Mouse (Mus musculus) liver, adult 2 months (tissue): Measurements from ENCODE around the gene Ift22. TPM values are rescaled to one million over a fixed set of nuclear protein-coding genes. Genes with fewer than 3 reads are reported as not detected.
"Not testable (repeated sequence)": the region's sequence is repeated elsewhere in the genome, so short reads cannot be mapped to it uniquely, and the experiment has no call there.

Experiments used
- DNase-seq: peaks from one replicate; pipeline ENCODE4 v3.0.0-alpha.2; 2011; ENCODE audit warnings: low read depth, low spot score; ENCODE audit errors: extremely low read depth
- H3K27ac ChIP-seq: fragments of 200-500 bp; replicated peaks from 2 replicates; pipeline ENCODE4 v1.5.1; 2012; ENCODE audit warnings: low read depth, mild to moderate bottlenecking, control low read depth, inconsistent platforms, low read length; ENCODE audit not compliant: insufficient read depth
- H3K27me3 ChIP-seq: fragments of 200-500 bp; 2 replicates; pipeline ENCODE4 v1.6.1; 2012; ENCODE audit warnings: mild to moderate bottlenecking, moderate library complexity, low read length, inconsistent platforms; ENCODE audit not compliant: control insufficient read depth, insufficient read depth
- H3K36me3 ChIP-seq: fragments of 200-500 bp; 2 replicates; pipeline ENCODE4 v1.6.1; 2012; ENCODE audit warnings: low read length, inconsistent platforms; ENCODE audit not compliant: control insufficient read depth, insufficient read depth
- H3K4me1 ChIP-seq: fragments of 200-500 bp; 2 replicates; pipeline ENCODE4 v1.6.1; 2011; ENCODE audit warnings: low read length; ENCODE audit not compliant: control insufficient read depth, insufficient read depth
- H3K4me3 ChIP-seq: fragments of 200-500 bp; 2 replicates; pipeline ENCODE4 v1.5.1; 2011; ENCODE audit warnings: low read depth, mild to moderate bottlenecking, control low read depth, low read length, moderate library complexity; ENCODE audit not compliant: insufficient read depth
- H3K79me2 ChIP-seq: fragments of 200-500 bp; 2 replicates; pipeline ENCODE4 v1.6.1; 2012; ENCODE audit warnings: inconsistent platforms, mild to moderate bottlenecking, low read length, moderate library complexity; ENCODE audit not compliant: control insufficient read depth, insufficient read depth
- H3K9ac ChIP-seq: fragments of 200-500 bp; 2 replicates; pipeline ENCODE4 v1.6.1; 2012; ENCODE audit warnings: low read depth, mild to moderate bottlenecking, control low read depth, inconsistent platforms, low read length
- CTCF ChIP-seq: fragments of 200-500 bp; IDR thresholded peaks from 2 replicates; pipeline ENCODE4 v1.5.1; 2011; ENCODE audit warnings: low read depth, low read length, control low read depth
- POLR2A ChIP-seq: fragments of 200-500 bp; IDR thresholded peaks from 2 replicates; pipeline ENCODE4 v1.6.1; 2011; ENCODE audit warnings: low read length, control low read depth; ENCODE audit not compliant: insufficient read depth; ENCODE audit errors: extremely low read depth
- WGBS: fragments of 180-500 bp; shearing (Covaris S2); methylation state at CpG from one replicate; pipeline ENCODE4 v1.1.7; 2018; 5-methylcytosine and 5-hydroxymethylcytosine counted together
- polyA plus RNA-seq: library from polyadenylated mRNA; depleted of rRNA; stranded (reverse); fragments of >200 nt; gene quantifications from 2 replicates; pipeline ENCODE4 v1.2.3, GENCODE M21; 2012
- total RNA-seq: library from RNA; depleted of rRNA; stranded (reverse); fragments of >200 nt; gene quantifications from 2 replicates; pipeline ENCODE4 v1.2.3, GENCODE M21; 2014

Ift22 gene
- total and polyA plus RNA-seq, 2 experiments, result 2.4 to 3.8 TPM

DNA sequence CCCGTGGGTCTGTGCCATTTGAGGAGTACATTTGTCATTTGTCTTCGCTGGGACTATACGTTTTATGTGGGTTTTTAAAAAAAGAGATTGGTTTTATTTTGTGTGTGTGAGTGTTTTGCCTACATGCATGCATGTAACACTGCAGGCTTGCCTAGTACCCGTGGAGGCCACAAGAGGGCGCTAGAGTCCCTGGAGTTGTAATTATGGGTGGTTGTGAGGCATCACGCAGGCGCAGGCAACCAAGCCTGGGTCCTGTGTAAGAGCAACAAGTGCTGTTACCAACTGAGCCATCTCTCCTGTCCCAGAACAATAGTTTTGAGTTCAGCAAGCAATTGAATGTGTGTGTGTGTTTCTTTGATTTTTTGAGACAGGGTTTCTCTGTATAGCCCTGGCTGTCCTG, 31.3 kb downstream of the Ift22 start:
- no peak overlapping the region for H3K4me3 ChIP-seq
- no peaks in the 10 kb centered on the region for H3K27me3 ChIP-seq
- H3K27ac ChIP-seq, result no peak overlapping the region
- no peaks in the 10 kb centered on the region for H3K79me2 ChIP-seq
- no peak overlapping the region for H3K9ac ChIP-seq
- TF ChIP-seq CTCF, result peak; percentile 65
- no peak for TF ChIP-seq POLR2A
- DNase-seq, result no peak
- no peaks in the 10 kb centered on the region for H3K36me3 ChIP-seq
- no peaks in the 10 kb centered on the region for H3K4me1 ChIP-seq
- WGBS, result 71% methylated on average over 7 of the region's 7 CpGs

GRCm38 (mm10) chr5:136940029-136940428, 32.1 kb downstream of the Ift22 start:
- not testable (repeated sequence) for DNase-seq, H3K4me1 ChIP-seq
- WGBS, result 83% methylated on average over 6 of the region's 6 CpGs

DNA sequence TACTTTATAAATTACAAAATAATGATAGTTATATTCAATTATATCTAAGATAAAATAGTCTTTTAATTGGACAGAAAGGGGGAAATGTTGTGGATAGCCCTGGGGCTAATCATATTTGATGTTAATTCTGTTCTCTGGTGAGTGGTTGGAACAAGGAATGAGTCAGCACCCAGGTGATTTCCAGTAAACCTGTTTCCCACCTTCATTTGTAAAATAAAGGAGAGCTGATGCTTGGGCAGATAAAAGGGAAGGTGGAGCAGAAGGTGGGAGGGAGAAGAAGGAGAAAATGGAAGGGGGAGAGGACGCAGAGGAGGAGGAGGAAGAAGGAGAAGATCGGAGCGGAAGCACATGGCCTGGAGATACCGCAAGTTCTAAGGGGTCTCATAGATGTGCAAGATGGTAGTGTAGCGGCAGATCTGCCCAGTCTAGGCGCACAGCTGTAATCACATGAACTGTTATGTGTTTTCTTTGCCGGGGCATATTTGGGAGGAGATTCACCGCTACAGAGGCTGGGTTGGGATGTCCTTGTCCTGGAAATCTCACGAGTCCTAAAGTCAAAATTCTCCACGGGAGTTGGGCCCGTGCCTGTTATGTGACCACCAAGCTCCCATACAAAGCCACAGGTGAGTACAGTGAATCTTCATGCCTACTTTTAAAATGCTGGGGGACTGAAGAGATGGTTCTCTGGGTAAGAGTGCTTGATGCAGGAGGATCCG, 33.1 kb downstream of the Ift22 start:
- TF ChIP-seq POLR2A (no peak), CTCF (no peak)
- no peak overlapping the region for H3K9ac ChIP-seq
- no peak for DNase-seq
- 90% methylated on average over 12 of the region's 12 CpGs for WGBS
- no peaks in the 10 kb centered on the region for H3K4me1 ChIP-seq
- H3K27ac ChIP-seq, result no peak overlapping the region
- H3K27me3 ChIP-seq, result no peaks in the 10 kb centered on the region
- no peak overlapping the region for H3K4me3 ChIP-seq
- no peaks in the 10 kb centered on the region for H3K79me2 ChIP-seq
- no peaks in the 10 kb centered on the region for H3K36me3 ChIP-seq

More at GRCm38 (mm10) chr5:136940029-136940428, 32.1 kb downstream of the Ift22 start:
- not testable (repeated sequence) for H3K27me3 ChIP-seq, H3K79me2 ChIP-seq, H3K36me3 ChIP-seq, H3K27ac ChIP-seq, H3K4me3 ChIP-seq, H3K9ac ChIP-seq

GRCm38 (mm10) chr5:136942781-136943180, 34.8 kb downstream of the Ift22 start:
- Histone ChIP-seq H3K4me1 (no peaks in the 10 kb centered on the region), H3K79me2 (no peaks in the 10 kb centered on the region), H3K9ac (no peak overlapping the region), H3K4me3 (no peak overlapping the region), H3K27ac (no peak overlapping the region), H3K36me3 (no peaks in the 10 kb centered on the region), H3K27me3 (no peaks in the 10 kb centered on the region)
- TF ChIP-seq POLR2A (no peak), CTCF (no peak)
- 74% methylated on average over 3 of the region's 3 CpGs for WGBS
- no peak for DNase-seq

- 90% methylated on average over 2 of the region's 2 CpGs for WGBS
- no peak overlapping the region for H3K27ac ChIP-seq
- H3K79me2 ChIP-seq, result no peaks in the 10 kb centered on the region
- no peaks in the 10 kb centered on the region for H3K27me3 ChIP-seq
- H3K4me3 ChIP-seq, result no peak overlapping the region
- H3K9ac ChIP-seq, result no peak overlapping the region
- no peaks in the 10 kb centered on the region for H3K4me1 ChIP-seq
- TF ChIP-seq CTCF, result no peak
- no peak for TF ChIP-seq POLR2A
- no peaks in the 10 kb centered on the region for H3K36me3 ChIP-seq
- no peak for DNase-seq
These were observed 35.4 kb downstream of the Ift22 start for GRCm38 (mm10) chr5:136943382-136943781.

- Histone ChIP-seq H3K4me1 (no peaks in the 10 kb centered on the region), H3K79me2 (no peaks in the 10 kb centered on the region), H3K9ac (no peak overlapping the region), H3K4me3 (no peak overlapping the region), H3K36me3 (no peaks in the 10 kb centered on the region), H3K27ac (no peak overlapping the region), H3K27me3 (no peaks in the 10 kb centered on the region)
- DNase-seq, result no peak
- WGBS, result 81% methylated on average over 12 of the region's 12 CpGs
- TF ChIP-seq CTCF (no peak), POLR2A (no peak)
These were observed 37.1 kb downstream of the Ift22 start for GRCm38 (mm10) chr5:136945084-136945483.
